Mouse (Mus musculus) urinary bladder, adult 2 months (tissue): ENCODE measurements around the gene Pfkp. TPM values are rescaled to one million over a fixed set of nuclear protein-coding genes. Genes with fewer than 3 reads are reported as not detected.

ENCODE experiments used
- DNase-seq: peaks from one replicate; pipeline ENCODE4 v3.0.0; 2022; ENCODE audit warnings: low spot score
- polyA plus RNA-seq: library from polyadenylated mRNA; depleted of rRNA; stranded (reverse); fragments of >200 nt; gene quantifications from 2 replicates; pipeline ENCODE4 v1.2.3, GENCODE M21; 2012; rRNA removed

The Pfkp gene
- polyA plus RNA-seq, 1 experiment = 135 TPM

GRCm38 (mm10) chr13:6602786-6603409 is 45.7 kb downstream of the Pfkp start:
- no peak for DNase-seq

DNA sequence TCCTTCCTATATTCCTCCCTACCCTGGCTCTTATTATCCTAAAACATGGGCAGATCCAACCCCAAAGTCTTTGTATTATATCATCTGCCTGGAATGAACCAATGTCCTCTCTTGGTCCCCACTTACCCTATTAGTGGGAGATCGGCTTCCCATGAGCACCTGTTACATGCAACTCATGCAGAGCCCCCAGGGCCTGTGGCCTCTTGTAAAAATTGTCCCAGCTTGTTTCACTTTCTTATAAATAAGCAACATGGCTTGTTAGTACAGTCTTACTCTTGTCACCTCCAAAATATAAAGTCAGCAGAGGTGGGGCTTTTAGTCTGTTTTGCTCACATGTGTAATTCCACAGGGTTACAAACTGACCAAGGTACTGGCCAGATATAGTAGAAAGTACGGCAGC is 46.9 kb downstream of the Pfkp start:
- DNase-seq = no peak

- no peak for DNase-seq
Observed at GRCm38 (mm10) chr13:6600626-6601025, 48.0 kb downstream of the Pfkp start.

DNA sequence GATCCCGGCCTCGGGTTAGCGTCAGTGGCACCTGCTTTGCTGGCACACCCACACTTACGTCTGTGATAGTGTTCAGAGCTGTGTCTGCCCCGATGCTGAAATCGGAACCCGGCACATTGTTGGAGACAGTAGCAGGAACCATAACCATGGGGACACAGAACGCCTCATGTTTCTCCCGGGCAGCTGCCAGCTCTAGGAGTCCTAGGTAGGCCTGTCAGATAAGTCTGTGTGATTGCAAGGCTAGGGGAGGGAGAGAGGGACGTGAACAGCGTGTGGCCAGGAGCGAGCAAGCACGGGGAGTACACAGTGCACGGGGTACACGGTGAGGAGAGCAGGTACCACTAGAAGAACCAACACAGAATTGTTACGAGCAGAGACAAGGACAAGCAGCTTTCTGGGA is 50.8 kb downstream of the Pfkp start:
- DNase-seq = no peak

DNA sequence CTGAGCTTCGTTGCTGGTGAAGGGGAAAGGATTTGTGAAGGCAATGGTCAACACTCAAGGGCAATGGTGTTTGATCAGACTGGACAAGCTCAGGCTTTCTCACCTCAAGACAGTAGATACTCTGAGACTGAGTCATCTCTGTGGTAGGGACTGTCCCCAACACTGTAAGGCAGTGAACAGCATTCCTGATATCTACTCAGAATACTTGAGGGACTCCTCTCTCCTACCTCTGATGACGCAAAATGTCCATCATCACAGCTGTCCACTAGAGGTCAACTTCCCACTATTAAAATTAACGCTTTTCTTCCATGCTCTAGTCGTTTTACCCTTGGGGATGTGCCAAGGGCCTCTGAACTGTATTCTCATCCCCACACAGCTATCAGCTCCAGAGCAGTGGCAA is 53.2 kb downstream of the Pfkp start:
- no peak for DNase-seq

GRCm38 (mm10) chr13:6590846-6591245 is 57.7 kb downstream of the Pfkp start:
- no peak for DNase-seq

GRCm38 (mm10) chr13:6586009-6586408 is 62.6 kb downstream of the Pfkp start:
- no peak for DNase-seq

DNA sequence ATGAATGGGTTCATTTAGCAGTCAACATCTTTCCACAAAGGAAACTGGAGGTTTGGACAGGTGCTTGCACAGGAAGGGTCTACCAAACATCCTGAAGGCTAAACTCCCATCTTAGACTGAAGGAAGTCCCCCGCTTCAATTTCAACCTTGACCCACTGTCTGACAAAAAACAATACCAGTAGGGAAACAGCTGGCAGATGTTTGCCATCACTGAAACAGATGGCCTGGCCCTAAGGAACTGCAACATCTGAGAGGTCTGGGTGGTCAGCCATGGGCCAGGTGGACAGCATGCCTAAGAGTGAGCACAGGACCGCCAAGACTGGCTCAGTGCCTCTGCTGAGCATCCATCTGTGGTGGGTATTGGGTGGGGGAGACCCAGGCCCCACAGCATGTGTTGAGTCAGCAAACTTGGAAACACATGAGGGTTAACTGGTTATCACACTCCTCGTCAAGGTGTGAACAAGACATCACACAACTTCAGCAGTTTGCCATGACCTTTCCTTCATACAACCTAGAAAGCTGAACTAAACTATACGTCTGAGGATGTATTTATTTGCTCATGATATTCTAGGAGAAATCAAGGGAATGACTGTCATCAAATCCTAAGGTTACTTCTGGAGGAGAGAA is 65.0 kb downstream of the Pfkp start:
- no peak for DNase-seq

DNA sequence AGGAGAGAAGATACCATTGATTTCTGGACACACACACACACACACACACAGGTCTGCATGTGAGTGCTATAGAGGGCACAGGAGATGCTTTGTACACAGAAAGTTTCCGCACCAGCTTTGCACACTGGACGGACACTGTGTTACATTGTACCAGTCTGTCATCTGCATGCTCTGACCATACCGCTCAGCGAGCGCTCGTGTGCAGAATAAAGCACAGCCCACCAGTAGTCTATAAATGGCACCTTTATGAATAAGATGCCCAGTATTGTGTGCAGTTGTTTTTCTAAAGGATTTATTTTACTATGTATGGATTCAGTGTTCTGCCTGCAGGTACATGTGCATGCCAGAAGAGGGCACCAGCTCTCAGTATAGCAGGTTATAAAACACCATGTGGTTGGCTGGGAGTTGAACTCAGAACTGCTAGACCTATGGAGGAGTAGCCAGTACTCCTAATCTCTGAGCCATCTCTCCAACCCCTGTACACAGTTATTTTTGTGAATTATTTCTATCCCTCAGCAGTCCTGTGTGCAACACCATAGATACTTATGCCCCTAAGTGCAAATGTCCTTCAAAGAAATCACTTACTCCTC is 72.6 kb downstream of the Pfkp start:
- DNase-seq = no peak

GRCm38 (mm10) chr13:6565571-6565970 is 83.0 kb downstream of the Pfkp start:
- DNase-seq = no peak

- no peak for DNase-seq
Observed at GRCm38 (mm10) chr13:6562409-6562808, 86.2 kb downstream of the Pfkp start.

DNA sequence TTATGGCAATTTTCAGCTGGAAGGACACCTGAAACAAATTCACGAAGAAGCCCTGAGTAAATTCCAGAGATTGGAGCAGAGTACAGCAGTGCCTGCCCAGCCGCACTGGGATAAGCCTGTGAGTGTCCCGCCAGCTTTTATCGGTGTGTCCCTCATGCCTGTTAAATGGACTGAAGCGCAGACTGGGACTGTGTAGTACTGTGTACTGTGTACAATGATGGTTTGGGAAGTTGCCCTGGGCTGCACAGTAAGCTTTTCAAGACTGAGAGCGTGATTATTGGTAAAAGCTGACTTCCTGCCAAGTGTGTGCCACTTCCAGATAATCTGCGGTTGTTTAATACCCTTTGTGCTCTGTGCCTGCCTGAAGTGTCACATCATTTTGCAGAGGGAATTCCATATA is 90.8 kb downstream of the Pfkp start:
- DNase-seq = no peak

- DNase-seq = no peak
Observed at GRCm38 (mm10) chr13:6555656-6556055, 92.9 kb downstream of the Pfkp start.

GRCm38 (mm10) chr13:6553708-6554107 is 94.9 kb downstream of the Pfkp start:
- no peak for DNase-seq

- no peak for DNase-seq
Observed at GRCm38 (mm10) chr13:6535287-6535932, 113.2 kb downstream of the Pfkp start.

GRCm38 (mm10) chr13:6532683-6533082 is 115.9 kb downstream of the Pfkp start:
- no peak for DNase-seq

Other genes with a start within 250 kb of the Pfkp start
- 37.7 and 38.0 TPM in 2 replicates for gene Pitrm1, start 100.6 kb downstream of the Pfkp start, polyA plus RNA-seq